In genomic region chr8:84656191-84656525, GRCm38 (mm10) we compare ENCODE assay signal across 8 mouse cellular contexts. TPM values are rescaled to one million over a fixed set of nuclear protein-coding genes. Genes with fewer than 3 reads are reported as not detected.
DNase-seq lines count a peak whose midpoint lies in the region; ATAC-seq and TF ChIP-seq lines count a peak whose summit lies in the region.

No protein-coding gene starts in this region.

- peak; percentile 29 for ATAC-seq in lung, embryonic 14.5 days (ENCODE audit: insufficient read depth)
- ATAC-seq in intestine, embryonic 15.5 days: 0 out of 2 replicates have a peak, but pooled peaks have one; percentile 0
- ATAC-seq in midbrain, embryonic 13.5 days: peak; percentile 49

- peak overlapping the region; percentile 99 for H3K27ac ChIP-seq in lung, embryonic 14.5 days (ENCODE audit: low read depth)
- H3K27ac ChIP-seq in intestine, embryonic 15.5 days: peak overlapping the region; percentile 99
- peak overlapping the region; percentile 59 for H3K27ac ChIP-seq in midbrain, embryonic 13.5 days

- intact Hi-C loops in left cerebral cortex, postnatal 14 days (cut with DNase I): no loop called here

- H3K9me3 ChIP-seq in lung, embryonic 14.5 days (ENCODE audit: low read depth, low read length): no peaks in the 10 kb centered on the region
- H3K9me3 ChIP-seq in erythroblast, embryonic 14.5 days (ENCODE audit: control insufficient read depth, low read length): no peaks in the 10 kb centered on the region
- H3K9me3 ChIP-seq in intestine, embryonic 15.5 days: no peaks in the 10 kb centered on the region
- H3K9me3 ChIP-seq in midbrain, embryonic 13.5 days: no peaks in the 10 kb centered on the region

- WGBS in lung, embryonic 14.5 days: 1% methylated on average over 10 of the region's 10 CpGs
- under 1% methylated on average over 10 of the region's 10 CpGs for WGBS in intestine, embryonic 15.5 days
- WGBS in midbrain, embryonic 13.5 days: under 1% methylated on average over 10 of the region's 10 CpGs

- peak overlapping the region; percentile 91 for H3K4me2 ChIP-seq in lung, embryonic 14.5 days
- H3K4me2 ChIP-seq in intestine, embryonic 15.5 days (replicated peaks): peak overlapping the region; percentile 88
- peak overlapping the region; percentile 54 for H3K4me2 ChIP-seq in midbrain, embryonic 13.5 days (replicated peaks)

- DNase-seq in lung, embryonic 14.5 days: peak; percentile 78
- DNase-seq in lung, postnatal 25 days (ENCODE audit: low spot score): no peak
- DNase-seq in spleen, adult 18-20 months: no peak
- no peak for DNase-seq in urinary bladder, postnatal 25 days (ENCODE audit: low spot score)
- DNase-seq in left cerebral cortex, postnatal 14 days (ENCODE audit: low spot score in 2 of 2): no peak

- H3K36me3 ChIP-seq in lung, embryonic 14.5 days (ENCODE audit: insufficient read depth): no peaks in the 10 kb centered on the region
- H3K36me3 ChIP-seq in erythroblast, embryonic 14.5 days (ENCODE audit: control insufficient read depth): no peaks in the 10 kb centered on the region
- H3K36me3 ChIP-seq in intestine, embryonic 15.5 days: no peaks in the 10 kb centered on the region
- H3K36me3 ChIP-seq in midbrain, embryonic 13.5 days: no peaks in the 10 kb centered on the region

- peaks cover 32% of the 10 kb centered on the region for H3K4me1 ChIP-seq in lung, embryonic 14.5 days (ENCODE audit: insufficient read depth)
- peaks cover 55% of the 10 kb centered on the region for H3K4me1 ChIP-seq in erythroblast, embryonic 14.5 days (ENCODE audit: control insufficient read depth)
- H3K4me1 ChIP-seq in intestine, embryonic 15.5 days (replicated peaks): peaks cover 35% of the 10 kb centered on the region
- H3K4me1 ChIP-seq in midbrain, embryonic 13.5 days (replicated peaks): peaks cover 42% of the 10 kb centered on the region

- H3K9ac ChIP-seq in lung, embryonic 14.5 days: peak overlapping the region; percentile 71
- H3K9ac ChIP-seq in intestine, embryonic 15.5 days: peak overlapping the region; percentile 58
- peak overlapping the region; percentile 50 for H3K9ac ChIP-seq in midbrain, embryonic 13.5 days (replicated peaks)

- H3K4me3 ChIP-seq in lung, embryonic 14.5 days (ENCODE audit: low read depth, low read length): peak overlapping the region; percentile 39
- peak overlapping the region; percentile 59 for H3K4me3 ChIP-seq in erythroblast, embryonic 14.5 days (replicated peaks)
- peak overlapping the region; percentile 41 for H3K4me3 ChIP-seq in intestine, embryonic 15.5 days (replicated peaks)
- H3K4me3 ChIP-seq in midbrain, embryonic 13.5 days (replicated peaks): peak overlapping the region; percentile 27

- no peaks in the 10 kb centered on the region for H3K27me3 ChIP-seq in lung, embryonic 14.5 days (ENCODE audit: insufficient read depth, low read length)
- peaks cover 22% of the 10 kb centered on the region for H3K27me3 ChIP-seq in erythroblast, embryonic 14.5 days (ENCODE audit: control insufficient read depth)
- no peaks in the 10 kb centered on the region for H3K27me3 ChIP-seq in intestine, embryonic 15.5 days (replicated peaks)
- peaks cover 11% of the 10 kb centered on the region; the same call in 1 of the 2 replicates for H3K27me3 ChIP-seq in midbrain, embryonic 13.5 days

- no peak for TF ChIP-seq CTCF in lung, embryonic 14.5 days (IDR thresholded peaks at IDR 0.05; ENCODE audit: low read depth)

RNA-seq across cellular contexts. Expression of gene Ier2, which starts 6.5 kb away (rescaled TPM):
- polyA plus RNA-seq in lung, embryonic 14.5 days (2014; fragmentation: Nextera tagmentation; extraction: Ambion mirVana): 81.7 and 83.8 TPM in 2 replicates
- 17.2 and 18.5 TPM in 2 replicates for polyA plus RNA-seq in erythroblast, embryonic 14.5 days (2012)
- polyA plus RNA-seq in intestine, embryonic 15.5 days (2015; fragmentation: Nextera tagmentation; extraction: Ambion mirVana): 84.2 and 85.5 TPM in 2 replicates
- 20.0 and 26.3 TPM in 2 replicates for polyA plus RNA-seq in midbrain, embryonic 13.5 days (2015; fragmentation: Nextera tagmentation; extraction: Ambion mirVana)
- 10 to 100 TPM; 12.6 to 14.8 TPM for total RNA-seq in left cerebral cortex, postnatal 14 days (2021)

RNA-seq across cellular contexts. Expression of gene Trmt1, which starts 29.9 kb away (rescaled TPM):
- 66.1 and 68.6 TPM in 2 replicates for polyA plus RNA-seq in lung, embryonic 14.5 days (2014; fragmentation: Nextera tagmentation; extraction: Ambion mirVana)
- 8.9 and 9.0 TPM in 2 replicates for polyA plus RNA-seq in erythroblast, embryonic 14.5 days (2012)
- 59.9 and 68.3 TPM in 2 replicates for polyA plus RNA-seq in intestine, embryonic 15.5 days (2015; fragmentation: Nextera tagmentation; extraction: Ambion mirVana)
- polyA plus RNA-seq in midbrain, embryonic 13.5 days (2015; fragmentation: Nextera tagmentation; extraction: Ambion mirVana): 50.1 and 55.7 TPM in 2 replicates
- total RNA-seq in left cerebral cortex, postnatal 14 days (2021): 10 to 100 TPM; 89.3 to 96.7 TPM

RNA-seq across cellular contexts. Expression of gene Nacc1, which starts 31.5 kb away (rescaled TPM):
- polyA plus RNA-seq in lung, embryonic 14.5 days (2014; fragmentation: Nextera tagmentation; extraction: Ambion mirVana): 29.8 and 33.8 TPM in 2 replicates
- 7.0 and 8.5 TPM in 2 replicates for polyA plus RNA-seq in erythroblast, embryonic 14.5 days (2012)
- 14.8 and 17.0 TPM in 2 replicates for polyA plus RNA-seq in intestine, embryonic 15.5 days (2015; fragmentation: Nextera tagmentation; extraction: Ambion mirVana)
- polyA plus RNA-seq in midbrain, embryonic 13.5 days (2015; fragmentation: Nextera tagmentation; extraction: Ambion mirVana): 16.8 and 17.3 TPM in 2 replicates
- 10 to 100 TPM; 90.2 to 91.9 TPM for total RNA-seq in left cerebral cortex, postnatal 14 days (2021)

RNA-seq across cellular contexts. Expression of gene Lyl1, which starts 45.1 kb away (rescaled TPM):
- 12.0 and 12.5 TPM in 2 replicates for polyA plus RNA-seq in lung, embryonic 14.5 days (2014; fragmentation: Nextera tagmentation; extraction: Ambion mirVana)
- 61.4 and 62.8 TPM in 2 replicates for polyA plus RNA-seq in erythroblast, embryonic 14.5 days (2012)
- 5.1 and 5.5 TPM in 2 replicates for polyA plus RNA-seq in intestine, embryonic 15.5 days (2015; fragmentation: Nextera tagmentation; extraction: Ambion mirVana)
- 2.1 and 2.4 TPM in 2 replicates for polyA plus RNA-seq in midbrain, embryonic 13.5 days (2015; fragmentation: Nextera tagmentation; extraction: Ambion mirVana)
- 1 to 10 TPM; 2.7 to 4.3 TPM for total RNA-seq in left cerebral cortex, postnatal 14 days (2021)
